Mouse (Mus musculus): Measurements from ENCODE around the gene Rrp9. TPM values are rescaled to one million over a fixed set of nuclear protein-coding genes. Genes with fewer than 3 reads are reported as not detected.

The Rrp9 gene
- polyA plus RNA-seq, 1 experiment from 2014 or later = 56.5 TPM

- Histone ChIP-seq H3K4me1 (replicated peaks; ENCODE audit: control insufficient read depth, insufficient read depth, low read length) (peaks cover 45% of the 10 kb centered on the region), H3K36me3 (ENCODE audit: control insufficient read depth, insufficient read depth, low read length) (peaks cover 19% of the 10 kb centered on the region), H3K9ac (ENCODE audit: low read length) (no peak overlapping the region), H3K27me3 (ENCODE audit: control insufficient read depth, insufficient read depth, low read length) (peaks cover 3% of the 10 kb centered on the region; the same call in 1 of the 2 replicates), H3K4me2 (ENCODE audit: low read depth, low read length, severe bottlenecking) (no peak overlapping the region), H3K9me3 (ENCODE audit: control insufficient read depth, low read length) (no peaks in the 10 kb centered on the region), H3K27ac (ENCODE audit: low read depth, low read length) (no peak overlapping the region), H3K4me3 (ENCODE audit: low read depth, low read length) (no peak overlapping the region)
- DNase-seq (ENCODE audit: low spot score) (no peak), ATAC-seq (replicated peaks; ENCODE audit: low FRiP score) (no peak)
- WGBS = 81% methylated on average over 18 of the region's 18 CpGs
Measured at GRCm38 (mm10) chr9:106460401-106461025, 15.2 kb upstream of the Rrp9 start.

GRCm38 (mm10) chr9:106461026-106461415 lies 14.7 kb upstream of the Rrp9 start:
- H3K9ac ChIP-seq (ENCODE audit: low read length) = no peak overlapping the region
- no peak overlapping the region for H3K4me3 ChIP-seq (ENCODE audit: low read depth, low read length)
- DNase-seq (ENCODE audit: low spot score) (no peak), ATAC-seq (replicated peaks; ENCODE audit: low FRiP score) (no peak)
- no peak overlapping the region for H3K4me2 ChIP-seq (ENCODE audit: low read depth, low read length, severe bottlenecking)
- 94% methylated on average over 9 of the region's 9 CpGs for WGBS
- peaks cover 21% of the 10 kb centered on the region for H3K36me3 ChIP-seq (ENCODE audit: control insufficient read depth, insufficient read depth, low read length)
- peaks cover 42% of the 10 kb centered on the region for H3K4me1 ChIP-seq (replicated peaks; ENCODE audit: control insufficient read depth, insufficient read depth, low read length)
- H3K9me3 ChIP-seq (ENCODE audit: control insufficient read depth, low read length) = no peaks in the 10 kb centered on the region
- no peak overlapping the region for H3K27ac ChIP-seq (ENCODE audit: low read depth, low read length)
- H3K27me3 ChIP-seq (ENCODE audit: control insufficient read depth, insufficient read depth, low read length) = peaks cover 5% of the 10 kb centered on the region; the same call in 1 of the 2 replicates

GRCm38 (mm10) chr9:106461641-106462429 lies 13.9 kb upstream of the Rrp9 start:
- WGBS = 81% methylated on average over 16 of the region's 16 CpGs
- H3K4me3 ChIP-seq (ENCODE audit: low read depth, low read length) = no peak overlapping the region
- H3K9ac ChIP-seq (ENCODE audit: low read length) = no peak overlapping the region
- DNase-seq (ENCODE audit: low spot score) (no peak), ATAC-seq (replicated peaks; ENCODE audit: low FRiP score) (no peak)
- H3K36me3 ChIP-seq (ENCODE audit: control insufficient read depth, insufficient read depth, low read length) = peaks cover 21% of the 10 kb centered on the region
- no peak overlapping the region for H3K4me2 ChIP-seq (ENCODE audit: low read depth, low read length, severe bottlenecking)
- H3K27me3 ChIP-seq (ENCODE audit: control insufficient read depth, insufficient read depth, low read length) = peaks cover 5% of the 10 kb centered on the region; the same call in 1 of the 2 replicates
- no peaks in the 10 kb centered on the region for H3K9me3 ChIP-seq (ENCODE audit: control insufficient read depth, low read length)
- no peak overlapping the region for H3K27ac ChIP-seq (ENCODE audit: low read depth, low read length)
- H3K4me1 ChIP-seq (replicated peaks; ENCODE audit: control insufficient read depth, insufficient read depth, low read length) = peaks cover 34% of the 10 kb centered on the region

GRCm38 (mm10) chr9:106462430-106462800 lies 13.3 kb upstream of the Rrp9 start:
- no peak for DNase-seq (ENCODE audit: low spot score)
- peaks cover 21% of the 10 kb centered on the region for H3K36me3 ChIP-seq (ENCODE audit: control insufficient read depth, insufficient read depth, low read length)
- H3K4me1 ChIP-seq (replicated peaks; ENCODE audit: control insufficient read depth, insufficient read depth, low read length) = peaks cover 29% of the 10 kb centered on the region
- 92% methylated on average over 12 of the region's 12 CpGs for WGBS
- no peaks in the 10 kb centered on the region for H3K9me3 ChIP-seq (ENCODE audit: control insufficient read depth, low read length)
- no peak overlapping the region for H3K4me3 ChIP-seq (ENCODE audit: low read depth, low read length)
- no peak overlapping the region for H3K27ac ChIP-seq (ENCODE audit: low read depth, low read length)
- ATAC-seq (replicated peaks; ENCODE audit: low FRiP score) = no peak
- H3K9ac ChIP-seq (ENCODE audit: low read length) = no peak overlapping the region
- no peak overlapping the region for H3K4me2 ChIP-seq (ENCODE audit: low read depth, low read length, severe bottlenecking)
- peaks cover 5% of the 10 kb centered on the region; the same call in 1 of the 2 replicates for H3K27me3 ChIP-seq (ENCODE audit: control insufficient read depth, insufficient read depth, low read length)

GRCm38 (mm10) chr9:106463122-106464063 lies 12.4 kb upstream of the Rrp9 start:
- Histone ChIP-seq H3K4me1 (replicated peaks; ENCODE audit: control insufficient read depth, insufficient read depth, low read length) (peaks cover 22% of the 10 kb centered on the region), H3K27me3 (ENCODE audit: control insufficient read depth, insufficient read depth, low read length) (peaks cover 5% of the 10 kb centered on the region; the same call in 1 of the 2 replicates), H3K4me3 (ENCODE audit: low read depth, low read length) (no peak overlapping the region), H3K4me2 (ENCODE audit: low read depth, low read length, severe bottlenecking) (no peak overlapping the region), H3K27ac (ENCODE audit: low read depth, low read length) (no peak overlapping the region), H3K9me3 (ENCODE audit: control insufficient read depth, low read length) (no peaks in the 10 kb centered on the region), H3K36me3 (ENCODE audit: control insufficient read depth, insufficient read depth, low read length) (peaks cover 21% of the 10 kb centered on the region), H3K9ac (ENCODE audit: low read length) (no peak overlapping the region)
- no peak for ATAC-seq (replicated peaks; ENCODE audit: low FRiP score)
- no peak for DNase-seq (ENCODE audit: low spot score)
- 85% methylated on average over 21 of the region's 21 CpGs for WGBS

- DNase-seq (ENCODE audit: low spot score) = peak; percentile 85
- peak overlapping the region; percentile 67 for H3K9ac ChIP-seq (ENCODE audit: low read length)
- H3K9me3 ChIP-seq (ENCODE audit: control insufficient read depth, low read length) = no peaks in the 10 kb centered on the region
- 1% methylated on average over 99 of the region's 99 CpGs for WGBS
- H3K27ac ChIP-seq (ENCODE audit: low read depth, low read length) = peak overlapping the region; percentile 21; the same call in 1 of the 2 replicates
- H3K4me1 ChIP-seq (replicated peaks; ENCODE audit: control insufficient read depth, insufficient read depth, low read length) = peaks cover 16% of the 10 kb centered on the region
- ATAC-seq (replicated peaks; ENCODE audit: low FRiP score) = peak; percentile 77
- H3K4me3 ChIP-seq (ENCODE audit: low read depth, low read length) = peak overlapping the region; percentile 39
- peaks cover 21% of the 10 kb centered on the region for H3K36me3 ChIP-seq (ENCODE audit: control insufficient read depth, insufficient read depth, low read length)
- H3K27me3 ChIP-seq (ENCODE audit: control insufficient read depth, insufficient read depth, low read length) = peaks cover 5% of the 10 kb centered on the region; the same call in 1 of the 2 replicates
- peak overlapping the region; percentile 92 for H3K4me2 ChIP-seq (ENCODE audit: low read depth, low read length, severe bottlenecking)
Measured at GRCm38 (mm10) chr9:106464751-106465541, 10.8 kb upstream of the Rrp9 start.

- Histone ChIP-seq H3K4me3 (ENCODE audit: low read depth, low read length) (peak within 1 kb of the TSS; percentile 39), H3K4me1 (replicated peaks; ENCODE audit: control insufficient read depth, insufficient read depth, low read length) (peaks cover 16% of the 10 kb centered on the region), H3K9ac (ENCODE audit: low read length) (peak within 1 kb of the TSS; percentile 67), H3K27ac (ENCODE audit: low read depth, low read length) (peak within 1 kb of the TSS; percentile 21; the same call in 1 of the 2 replicates), H3K36me3 (ENCODE audit: control insufficient read depth, insufficient read depth, low read length) (peaks cover 16% of the 10 kb centered on the region), H3K9me3 (ENCODE audit: control insufficient read depth, low read length) (no peaks in the 10 kb centered on the region), H3K27me3 (ENCODE audit: control insufficient read depth, insufficient read depth, low read length) (peaks cover 5% of the 10 kb centered on the region; the same call in 1 of the 2 replicates), H3K4me2 (ENCODE audit: low read depth, low read length, severe bottlenecking) (peak within 1 kb of the TSS; percentile 92)
- ATAC-seq (replicated peaks; ENCODE audit: low FRiP score) = peak; percentile 9; the same call in 1 of the 2 replicates
- 33% methylated on average over 26 of the region's 26 CpGs for WGBS
- DNase-seq (ENCODE audit: low spot score) = no peak
Measured at GRCm38 (mm10) chr9:106465571-106466200, 10.1 kb upstream of the Rrp9 start, which contains the start of gene Gpr62. Gpr62 (minus strand) TSS chr9:106465938.
